Mouse (Mus musculus) lung, embryonic 15.5 days (tissue): ENCODE data around the gene Fancg. TPM values are rescaled to one million over a fixed set of nuclear protein-coding genes. Genes with fewer than 3 reads are reported as not detected.

ENCODE experiments used
- ATAC-seq: fragments of 200-750 bp; cut with Nextera tagmentation; 2 replicates; pipeline ENCODE4 v1.8.0; 2017; ENCODE audit warnings: moderate number of reproducible peaks, borderline replicate concordance; ENCODE audit not compliant: low FRiP score, low TSS enrichment; ENCODE audit errors: extremely low read depth
- H3K27ac ChIP-seq: fragments of 300-500 bp; sonication (generic); 2 replicates; pipeline ENCODE4 v1.5.1; 2015; ENCODE audit warnings: moderate library complexity, mild to moderate bottlenecking, inconsistent platforms
- H3K27me3 ChIP-seq: fragments of 300-500 bp; sonication (generic); 2 replicates; pipeline ENCODE4 v1.6.1; 2015; ENCODE audit warnings: inconsistent platforms
- H3K36me3 ChIP-seq: fragments of 300-500 bp; sonication (generic); 2 replicates; pipeline ENCODE4 v1.6.1; 2015; ENCODE audit warnings: inconsistent platforms
- H3K4me1 ChIP-seq: fragments of 300-500 bp; sonication (generic); 2 replicates; pipeline ENCODE4 v1.6.1; 2015; ENCODE audit warnings: inconsistent platforms
- H3K4me2 ChIP-seq: fragments of 300-500 bp; sonication (generic); 2 replicates; pipeline ENCODE4 v1.6.1; 2015; ENCODE audit warnings: inconsistent platforms, mild to moderate bottlenecking, moderate library complexity
- H3K4me3 ChIP-seq: fragments of 300-500 bp; sonication (generic); 2 replicates; pipeline ENCODE4 v1.5.1; 2015; ENCODE audit warnings: mild to moderate bottlenecking, inconsistent platforms
- H3K9ac ChIP-seq: fragments of 300-500 bp; sonication (generic); 2 replicates; pipeline ENCODE4 v1.6.1; 2015; ENCODE audit warnings: inconsistent platforms
- H3K9me3 ChIP-seq: fragments of 300-500 bp; sonication (generic); 2 replicates; pipeline ENCODE4 v1.6.1; 2016; ENCODE audit warnings: inconsistent platforms
- WGBS: fragments of 180-500 bp; shearing (Covaris S2); methylation state at CpG from one replicate; pipeline ENCODE4 v1.1.7; 2015; 5-methylcytosine and 5-hydroxymethylcytosine counted together
- polyA plus RNA-seq: library from polyadenylated mRNA; unstranded; fragments of >200 nt; fragmentation: Nextera tagmentation; extraction: Ambion mirVana; gene quantifications from 2 replicates; pipeline ENCODE4 v1.2.1, GENCODE M21; 2015

Fancg gene
- polyA plus RNA-seq, 1 experiment from 2014 or later = 20.9 TPM

DNA sequence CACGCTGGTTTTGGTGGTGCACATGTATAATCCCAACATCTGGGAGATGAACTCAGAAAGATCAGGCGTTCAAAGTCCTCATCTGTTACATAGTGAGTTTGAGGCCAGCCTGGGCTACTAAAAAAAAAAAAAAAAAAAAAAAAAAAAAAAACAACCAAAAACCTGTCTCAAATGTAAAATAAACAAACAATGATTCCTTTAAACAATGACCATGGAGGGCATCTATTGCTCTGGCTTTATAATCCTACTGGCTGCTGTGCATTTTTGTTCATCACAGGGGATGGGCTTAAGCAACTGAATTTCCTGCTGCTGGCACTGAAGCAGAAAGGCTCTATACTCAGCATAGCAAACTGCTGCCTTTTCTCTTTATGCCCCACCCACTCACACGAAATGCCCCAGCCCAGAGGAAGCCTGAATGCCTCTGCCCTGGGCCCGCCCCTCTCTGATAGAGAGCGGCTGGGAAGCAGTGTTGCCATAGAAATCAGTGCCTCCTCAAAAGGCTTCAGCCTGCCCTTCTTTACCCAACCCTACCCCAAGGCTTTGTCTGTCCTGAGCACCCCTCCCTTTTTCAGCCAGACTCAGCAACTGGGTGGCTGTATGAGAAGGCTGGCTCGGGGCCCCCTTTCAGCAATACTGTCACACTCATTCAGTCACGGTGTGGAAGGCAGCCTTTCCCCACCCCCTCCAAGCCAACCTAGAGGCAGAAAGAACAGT, 33.5 kb upstream of the Fancg start:
- 11% methylated on average over 7 of the region's 7 CpGs for WGBS

DNA sequence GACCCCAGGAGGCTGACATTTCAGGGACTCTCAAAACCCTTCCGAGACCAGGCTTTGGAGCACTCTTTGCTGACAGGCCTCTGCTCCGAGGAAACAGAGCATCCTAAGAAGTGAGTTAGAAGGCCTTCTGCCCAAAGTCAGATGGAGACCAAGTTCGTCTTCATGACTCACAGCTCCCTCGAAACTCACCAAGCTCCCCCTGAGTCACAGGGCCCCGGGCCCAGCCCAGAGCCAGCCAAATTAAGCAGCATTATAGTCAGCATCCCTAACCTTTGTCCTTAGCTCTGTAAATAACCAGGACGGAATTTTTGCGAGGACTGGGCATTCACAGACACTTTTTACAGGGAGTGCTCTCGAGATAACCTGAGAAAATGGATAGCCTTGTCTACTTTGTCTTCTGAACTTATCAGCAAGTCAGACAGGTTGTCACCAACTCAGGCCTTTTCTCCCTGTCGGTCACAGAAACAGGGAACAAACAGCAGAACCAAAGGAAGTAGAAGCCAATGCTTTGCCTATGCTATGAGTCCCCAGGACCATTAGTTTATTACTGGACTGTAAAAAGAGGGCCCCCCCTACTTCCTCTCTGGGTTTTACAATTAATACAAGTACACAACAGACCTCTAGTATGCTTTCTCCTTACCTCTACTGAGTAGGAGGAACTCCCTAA, 30.7 kb upstream of the Fancg start:
- no peak overlapping the region for H3K27ac ChIP-seq
- no peaks in the 10 kb centered on the region for H3K9me3 ChIP-seq
- no peaks in the 10 kb centered on the region for H3K27me3 ChIP-seq
- H3K4me1 ChIP-seq = peaks cover 42% of the 10 kb centered on the region
- no peak overlapping the region for H3K4me2 ChIP-seq
- no peak for ATAC-seq
- H3K9ac ChIP-seq = no peak overlapping the region
- peaks cover 8% of the 10 kb centered on the region for H3K36me3 ChIP-seq
- 63% methylated on average over 9 of the region's 9 CpGs for WGBS
- H3K4me3 ChIP-seq = no peak overlapping the region

More for the DNA sequence above, 33.5 kb upstream of the Fancg start:
- Histone ChIP-seq H3K36me3 (no peaks in the 10 kb centered on the region), H3K4me2 (peak overlapping the region; percentile 90), H3K9ac (0 out of 2 replicates have a peak overlapping the region, but pooled peaks have one; percentile 10), H3K4me3 (peak overlapping the region; percentile 14; the same call in 1 of the 2 replicates), H3K27me3 (no peaks in the 10 kb centered on the region), H3K4me1 (peaks cover 39% of the 10 kb centered on the region), H3K9me3 (no peaks in the 10 kb centered on the region), H3K27ac (peak overlapping the region; percentile 72)
- peak; percentile 12; the same call in 1 of the 2 replicates for ATAC-seq

DNA sequence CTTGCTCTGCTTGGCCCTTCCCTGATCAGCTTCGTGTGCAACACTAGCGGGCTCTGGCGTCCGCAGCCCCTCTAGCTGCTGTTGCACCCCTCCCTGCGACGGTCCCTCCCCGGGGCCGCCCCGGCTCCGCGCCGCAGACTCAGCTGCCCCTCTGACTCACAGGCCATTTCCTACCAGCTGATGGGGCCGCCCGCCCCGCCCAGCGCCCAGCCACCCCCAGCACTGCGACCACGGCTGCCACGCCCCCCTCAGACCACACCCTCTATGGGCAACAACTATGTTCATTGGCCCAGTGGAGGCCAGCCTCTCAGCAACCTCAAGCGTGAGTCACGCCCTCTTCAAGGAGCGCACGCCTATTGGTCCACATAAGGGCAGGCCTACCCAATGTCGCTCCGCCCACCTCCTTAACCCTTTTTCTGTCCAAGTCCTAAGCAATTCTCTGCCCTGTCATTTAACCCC, 29.8 kb upstream of the Fancg start:
- no peaks in the 10 kb centered on the region for H3K9me3 ChIP-seq
- H3K4me2 ChIP-seq = peak overlapping the region; percentile 90
- WGBS = under 1% methylated on average over 25 of the region's 25 CpGs
- H3K4me3 ChIP-seq = peak overlapping the region; percentile 77
- H3K27ac ChIP-seq = peak overlapping the region; percentile 71
- peaks cover 11% of the 10 kb centered on the region for H3K36me3 ChIP-seq
- ATAC-seq = peak; percentile 97
- H3K9ac ChIP-seq = peak overlapping the region; percentile 73
- peaks cover 38% of the 10 kb centered on the region for H3K4me1 ChIP-seq
- H3K27me3 ChIP-seq = no peaks in the 10 kb centered on the region

DNA sequence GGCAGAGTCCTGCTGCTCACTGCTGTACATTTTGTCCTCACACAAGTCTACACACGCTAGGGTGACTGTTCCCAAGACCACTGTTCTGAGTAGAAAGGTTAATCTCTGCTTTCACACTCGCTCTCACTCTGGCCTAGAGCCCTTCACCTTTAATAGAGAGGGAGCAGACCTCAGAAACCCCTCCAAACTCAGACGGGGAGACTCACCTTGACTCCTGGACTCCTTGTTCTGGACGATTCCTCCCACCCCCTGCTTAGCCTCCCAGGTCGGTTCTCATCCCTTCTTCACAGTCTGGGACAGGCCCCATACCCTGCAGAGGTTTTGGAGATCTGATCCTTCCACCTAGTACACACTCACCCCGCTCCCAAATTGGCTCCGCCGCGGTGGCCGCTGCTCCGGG, 29.3 kb upstream of the Fancg start:
- peaks cover 14% of the 10 kb centered on the region for H3K36me3 ChIP-seq
- no peak; the same call in 1 of the 2 replicates for ATAC-seq

DNA sequence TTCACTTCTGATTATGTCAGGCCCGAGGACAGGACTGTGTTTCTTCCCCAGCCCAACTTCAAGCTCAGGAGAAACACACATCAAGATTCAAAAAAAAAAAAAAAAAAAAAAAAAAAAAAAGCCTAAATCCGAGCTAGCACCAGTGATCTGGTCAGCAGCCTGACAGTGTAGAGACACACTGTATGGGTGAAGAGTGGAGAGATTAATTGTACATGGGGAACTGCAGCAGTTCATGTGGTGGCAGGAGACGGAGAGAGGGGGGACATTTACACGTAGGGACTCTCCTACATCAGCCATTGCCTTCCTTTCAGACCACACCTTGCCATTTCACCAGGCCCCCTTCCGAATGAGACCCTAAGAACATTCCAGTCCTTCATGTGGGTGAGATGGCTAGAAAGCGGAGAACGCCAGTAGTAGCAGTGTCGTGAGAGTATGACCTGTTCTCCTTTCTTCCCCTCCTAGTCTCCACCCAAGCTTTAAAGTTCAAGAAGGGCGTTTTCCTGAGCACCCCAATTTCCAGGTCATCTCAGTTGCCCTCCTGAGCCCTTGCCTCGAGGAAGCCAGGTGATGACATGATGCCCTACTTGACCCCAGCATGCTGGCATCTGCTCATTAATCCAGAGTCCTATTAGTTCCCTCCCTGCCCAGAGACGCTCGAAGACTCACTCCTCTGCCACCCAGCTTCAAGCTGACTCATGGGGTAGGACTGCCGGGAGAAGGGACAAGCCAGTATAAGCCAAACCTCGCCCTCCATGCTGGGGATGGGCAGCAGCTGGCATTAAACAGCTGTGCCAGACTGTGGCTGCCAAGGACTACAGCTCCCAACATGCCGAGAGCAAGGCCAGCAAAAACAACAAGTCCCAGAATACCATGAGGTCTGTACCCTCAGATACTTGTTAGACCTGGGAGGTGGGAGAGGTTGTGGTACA, 28.5 kb upstream of the Fancg start:
- peak overlapping the region; percentile 90 for H3K4me2 ChIP-seq
- peak overlapping the region; percentile 77 for H3K4me3 ChIP-seq
- no peak for ATAC-seq
- H3K27ac ChIP-seq = peak overlapping the region; percentile 71; the same call in 1 of the 2 replicates
- peaks cover 18% of the 10 kb centered on the region for H3K36me3 ChIP-seq
- no peaks in the 10 kb centered on the region for H3K27me3 ChIP-seq
- H3K4me1 ChIP-seq = peaks cover 25% of the 10 kb centered on the region
- H3K9me3 ChIP-seq = no peaks in the 10 kb centered on the region
- 51% methylated on average over 15 of the region's 15 CpGs for WGBS
- H3K9ac ChIP-seq = peak overlapping the region; percentile 73

More for the DNA sequence above, 29.3 kb upstream of the Fancg start:
- H3K27ac ChIP-seq = peak overlapping the region; percentile 71
- peak overlapping the region; percentile 73 for H3K9ac ChIP-seq
- 5% methylated on average over 11 of the region's 11 CpGs for WGBS
- no peaks in the 10 kb centered on the region for H3K9me3 ChIP-seq
- peak overlapping the region; percentile 77 for H3K4me3 ChIP-seq
- peaks cover 32% of the 10 kb centered on the region for H3K4me1 ChIP-seq
- H3K4me2 ChIP-seq = peak overlapping the region; percentile 90
- no peaks in the 10 kb centered on the region for H3K27me3 ChIP-seq

DNA sequence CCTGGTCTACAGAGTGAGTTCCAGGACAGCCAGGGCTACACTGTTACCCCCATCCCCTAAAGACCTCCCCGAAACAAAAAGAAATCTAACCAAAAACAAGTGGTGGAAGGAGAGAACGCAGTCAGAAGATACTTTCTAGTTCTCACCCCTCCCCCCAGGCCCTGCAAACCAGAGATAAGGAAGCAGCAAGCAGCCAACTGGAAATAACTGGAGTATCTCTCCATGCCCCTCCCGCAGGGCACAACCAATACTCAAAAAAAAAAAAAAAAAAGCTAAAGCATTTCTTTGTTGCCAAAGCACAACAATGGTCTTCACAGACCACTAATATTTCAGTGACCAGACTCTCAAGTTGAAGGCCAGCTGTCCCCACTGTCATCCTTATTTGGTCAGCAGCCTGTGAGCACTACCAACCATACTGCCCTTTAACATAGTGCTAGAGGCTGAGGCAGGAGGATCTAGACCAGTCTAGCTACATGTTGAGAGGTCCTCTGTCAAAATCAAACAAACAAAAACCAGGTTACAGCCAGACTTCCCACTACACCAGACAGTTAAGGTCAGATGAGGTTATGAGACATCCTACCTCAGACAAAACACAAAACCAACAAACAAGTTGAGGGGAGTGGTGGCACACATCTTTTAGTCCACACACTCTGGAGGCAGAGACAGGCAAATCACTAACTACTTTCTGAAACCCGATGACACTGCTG, 27.7 kb upstream of the Fancg start:
- Histone ChIP-seq H3K4me3 (no peak overlapping the region), H3K4me2 (no peak overlapping the region)
- WGBS = 57% methylated on average over 4 of the region's 4 CpGs

DNA sequence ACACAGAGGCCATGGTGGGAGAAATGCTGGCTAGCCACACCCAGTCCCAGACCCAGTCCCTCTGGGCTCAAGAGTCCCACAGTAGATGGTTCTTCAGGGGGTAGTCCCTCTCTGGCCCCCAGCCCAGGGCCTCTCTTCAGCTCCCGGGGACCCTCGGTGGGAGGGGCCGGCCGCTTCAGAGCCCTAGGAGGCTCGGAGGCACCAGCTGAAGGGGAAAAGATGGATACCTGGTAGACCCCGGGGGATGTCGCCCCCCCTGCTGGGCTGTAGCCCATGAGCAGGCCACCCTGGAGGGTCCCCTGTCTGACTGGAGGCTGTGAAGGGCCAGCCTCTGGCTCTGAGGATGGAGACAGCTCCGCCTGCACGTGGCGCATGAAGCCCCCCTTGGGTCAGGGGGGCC, 26.1 kb upstream of the Fancg start:
- Histone ChIP-seq H3K27me3 (no peaks in the 10 kb centered on the region), H3K9me3 (no peaks in the 10 kb centered on the region), H3K4me3 (no peak overlapping the region), H3K9ac (no peak overlapping the region), H3K36me3 (peaks cover 20% of the 10 kb centered on the region), H3K27ac (no peak overlapping the region), H3K4me1 (peaks cover 26% of the 10 kb centered on the region), H3K4me2 (no peak overlapping the region)
- 84% methylated on average over 10 of the region's 10 CpGs for WGBS
- ATAC-seq = no peak

More for the DNA sequence above, 27.7 kb upstream of the Fancg start:
- H3K4me1 ChIP-seq = peaks cover 18% of the 10 kb centered on the region
- H3K9me3 ChIP-seq = no peaks in the 10 kb centered on the region
- no peaks in the 10 kb centered on the region for H3K27me3 ChIP-seq
- peaks cover 20% of the 10 kb centered on the region for H3K36me3 ChIP-seq
- ATAC-seq = no peak
- no peak overlapping the region for H3K9ac ChIP-seq
- H3K27ac ChIP-seq = no peak overlapping the region

DNA sequence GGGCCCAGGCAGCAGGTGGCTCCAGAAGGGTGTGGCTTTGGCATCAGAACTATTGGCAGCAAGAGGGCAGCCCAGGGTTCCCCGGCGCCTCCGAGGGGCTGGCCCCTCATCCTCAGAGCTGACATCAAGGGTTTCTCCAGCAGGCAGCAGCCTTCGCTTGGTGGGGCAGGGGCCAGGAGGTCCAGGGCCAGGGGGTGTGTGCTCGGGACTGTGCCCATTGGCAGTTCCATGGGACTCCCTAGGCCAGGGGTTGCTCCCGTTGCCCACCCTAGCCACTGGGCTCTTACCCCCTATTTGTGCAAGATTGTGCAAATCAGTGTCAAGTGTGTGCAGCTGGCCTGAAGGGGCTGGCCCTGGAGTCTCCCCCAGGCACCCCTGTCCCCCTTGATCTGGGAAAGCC, 25.5 kb upstream of the Fancg start:
- WGBS = 86% methylated on average over 6 of the region's 6 CpGs
- no peak for ATAC-seq
- Histone ChIP-seq H3K4me1 (peaks cover 26% of the 10 kb centered on the region), H3K9me3 (no peaks in the 10 kb centered on the region), H3K9ac (no peak overlapping the region), H3K4me2 (no peak overlapping the region), H3K27ac (no peak overlapping the region), H3K27me3 (no peaks in the 10 kb centered on the region), H3K36me3 (peaks cover 20% of the 10 kb centered on the region), H3K4me3 (no peak overlapping the region)

DNA sequence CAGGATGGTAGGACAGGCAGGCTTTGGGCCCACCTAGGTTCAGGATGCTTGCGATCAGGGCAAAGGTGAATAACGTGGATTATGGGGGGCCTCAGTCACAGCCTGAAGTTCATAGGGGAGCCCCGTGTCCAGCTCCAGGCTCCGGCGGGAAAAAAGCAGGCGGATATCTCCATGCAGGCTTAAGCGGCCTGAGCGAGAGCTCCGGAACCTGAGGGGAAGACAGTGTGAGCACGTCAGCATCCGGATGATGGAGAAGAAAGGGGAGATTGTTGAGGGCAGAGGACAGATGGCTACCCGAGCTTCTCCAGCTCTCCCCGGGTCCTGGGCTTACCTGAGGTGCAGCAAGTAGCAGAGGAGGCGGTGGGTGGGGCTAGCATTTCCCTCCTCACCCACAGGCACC, 23.2 kb upstream of the Fancg start:
- no peak overlapping the region for H3K9ac ChIP-seq
- no peaks in the 10 kb centered on the region for H3K9me3 ChIP-seq
- H3K27ac ChIP-seq = no peak overlapping the region
- 78% methylated on average over 14 of the region's 14 CpGs for WGBS
- no peak overlapping the region for H3K4me3 ChIP-seq
- no peak for ATAC-seq
- H3K4me1 ChIP-seq = peaks cover 19% of the 10 kb centered on the region
- no peaks in the 10 kb centered on the region for H3K27me3 ChIP-seq
- peaks cover 35% of the 10 kb centered on the region for H3K36me3 ChIP-seq
- no peak overlapping the region for H3K4me2 ChIP-seq

DNA sequence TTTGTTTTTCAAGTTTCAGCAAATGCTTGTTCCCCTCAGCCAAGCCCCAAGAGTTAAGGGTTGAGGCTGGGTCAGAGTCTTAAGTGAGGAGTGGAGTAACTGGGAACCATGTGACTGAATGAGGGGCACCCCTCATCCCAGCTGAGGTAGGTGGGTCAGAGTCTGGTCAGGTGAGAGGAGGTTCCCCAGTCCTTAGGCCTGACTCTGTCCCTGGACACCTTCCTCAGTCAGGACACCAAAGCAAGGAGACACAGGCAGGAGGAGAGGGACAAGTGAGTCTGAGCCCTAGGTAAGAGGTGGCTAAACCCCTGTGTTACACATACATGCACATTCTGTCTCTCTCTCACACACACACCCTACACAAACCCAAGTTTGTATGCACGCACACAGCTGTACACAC, 22.2 kb upstream of the Fancg start:
- H3K36me3 ChIP-seq = peaks cover 45% of the 10 kb centered on the region

More for the DNA sequence above, 22.2 kb upstream of the Fancg start:
- Histone ChIP-seq H3K4me1 (peaks cover 19% of the 10 kb centered on the region), H3K4me3 (no peak overlapping the region), H3K27ac (no peak overlapping the region), H3K4me2 (no peak overlapping the region), H3K9ac (no peak overlapping the region), H3K9me3 (no peaks in the 10 kb centered on the region), H3K27me3 (no peaks in the 10 kb centered on the region)
- WGBS = 82% methylated on average over 1 of the region's 1 CpGs
- no peak for ATAC-seq
